Mouse (Mus musculus) frontal cortex, adult 2 months (tissue): ENCODE data around the gene Ppp2r5e. TPM values are rescaled to one million over a fixed set of nuclear protein-coding genes. Genes with fewer than 3 reads are reported as not detected.
"Not testable (repeated sequence)": the region's sequence is repeated elsewhere in the genome, so short reads cannot be mapped to it uniquely, and the experiment has no call there.

ENCODE experiments used
- DNase-seq, 2 experiments: peaks; one replicate each; pipeline ENCODE4 v3.0.0; 2022; ENCODE audit warnings: low spot score in 1 of 2; ENCODE audit errors: extremely low spot score in 1 of 2
- polyA plus RNA-seq: library from polyadenylated mRNA; depleted of rRNA; stranded (reverse); fragments of >200 nt; gene quantifications from 2 replicates; pipeline ENCODE4 v1.2.3, GENCODE M21; 2012; rRNA removed

Gene Ppp2r5e
- polyA plus RNA-seq, 1 experiment, result 40.9 TPM

DNA sequence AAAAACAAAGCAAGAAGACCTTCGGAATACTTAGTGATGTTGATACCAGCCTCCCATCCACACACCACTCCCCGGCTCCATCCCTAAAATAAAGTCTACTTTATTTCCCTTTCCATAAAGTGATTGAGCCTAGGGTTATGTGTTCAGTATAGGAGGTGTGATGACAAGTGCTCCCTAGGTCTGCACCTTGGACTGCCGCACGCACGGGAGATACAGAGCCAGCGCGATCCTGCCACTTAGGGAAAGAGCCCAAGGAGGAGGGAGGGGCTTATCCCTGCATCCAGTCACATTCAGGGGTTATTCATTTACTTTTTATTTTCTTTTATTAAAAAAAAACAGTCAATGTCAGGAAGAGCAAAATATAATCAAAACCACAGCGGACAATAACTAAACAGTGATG is 145.5 kb downstream of the Ppp2r5e start:
- DNase-seq, result no peak

DNA sequence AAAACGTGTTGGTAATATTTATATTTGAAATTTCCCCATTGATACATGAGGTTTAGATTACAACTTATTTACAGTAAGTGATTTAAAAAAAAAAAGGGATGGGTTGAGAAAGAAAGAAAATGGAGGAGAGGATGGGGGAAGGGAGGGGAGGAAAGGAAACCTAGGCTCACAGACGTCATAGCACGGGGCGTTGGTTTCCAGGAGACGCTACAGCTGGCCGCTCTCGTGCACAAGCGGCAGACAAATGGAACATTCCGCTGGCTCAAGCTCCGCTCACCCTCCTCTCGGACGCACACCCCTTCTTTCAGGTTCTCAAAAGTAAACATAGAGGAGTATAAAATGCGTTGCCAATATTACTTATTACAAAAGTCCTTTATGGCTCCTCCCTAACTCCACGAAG is 146.0 kb downstream of the Ppp2r5e start:
- no peak for DNase-seq

DNA sequence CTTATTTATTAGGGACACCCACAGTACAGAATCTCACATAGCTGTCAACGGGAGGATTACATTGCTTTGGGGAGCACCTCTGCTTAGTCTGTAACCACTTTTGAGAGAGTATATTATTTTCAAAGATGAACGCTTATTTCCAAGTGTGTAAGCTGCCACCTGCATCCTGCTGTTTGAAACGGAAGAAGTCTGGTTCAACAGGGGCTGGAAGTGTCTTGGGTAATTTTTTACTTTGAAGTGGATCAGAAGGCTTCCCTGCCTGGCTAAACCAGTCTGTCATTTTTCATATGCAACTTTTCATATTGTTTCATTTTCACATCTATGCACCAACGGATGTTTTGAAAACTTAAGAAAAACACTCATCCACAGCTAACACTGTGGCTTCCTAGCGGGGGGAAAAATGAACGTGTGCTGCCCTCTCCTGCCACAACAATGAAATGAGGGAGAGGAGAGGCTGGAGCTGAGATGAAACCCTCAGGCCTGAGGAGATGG is 146.5 kb downstream of the Ppp2r5e start:
- DNase-seq, result no peak

DNA sequence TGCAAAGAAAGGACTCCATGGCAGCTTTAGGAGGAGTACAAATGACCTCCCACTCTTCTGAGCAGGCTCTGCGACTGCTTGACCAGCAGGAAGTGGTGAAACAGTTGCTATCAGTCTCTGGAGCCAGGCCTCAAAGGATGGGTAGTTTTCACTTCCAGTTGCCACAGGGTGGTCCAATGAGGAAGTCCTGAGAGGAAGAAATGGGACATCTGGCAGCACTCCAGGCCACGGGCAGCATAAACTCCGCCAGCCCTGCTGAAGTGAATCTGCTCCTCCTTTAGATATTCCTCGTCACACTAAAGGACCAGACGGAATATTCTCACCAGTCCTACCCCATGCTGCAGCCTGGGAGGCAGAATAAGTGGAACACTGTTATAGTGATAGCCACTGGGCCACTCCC is 147.1 kb downstream of the Ppp2r5e start:
- no peak for DNase-seq

DNA sequence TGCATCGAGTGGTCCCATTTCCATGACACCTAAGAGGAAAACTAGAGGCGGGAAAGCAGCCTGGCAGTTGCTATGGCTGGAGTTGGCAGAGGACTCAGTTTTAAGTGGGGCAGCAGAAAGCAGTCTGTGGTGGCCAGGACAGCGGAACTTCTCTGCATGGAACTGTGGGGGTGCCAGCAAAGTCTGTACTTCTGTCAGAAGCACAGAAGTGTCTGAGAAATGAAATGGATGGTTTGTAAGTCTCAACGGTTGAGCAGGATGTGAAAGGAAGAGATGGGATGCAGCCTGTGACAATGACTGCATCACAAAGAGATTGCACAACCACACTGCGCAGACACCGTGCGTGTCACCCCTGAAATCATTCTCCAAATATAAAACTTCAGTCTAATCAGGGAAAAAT is 149.8 kb downstream of the Ppp2r5e start:
- no peak for DNase-seq

DNA sequence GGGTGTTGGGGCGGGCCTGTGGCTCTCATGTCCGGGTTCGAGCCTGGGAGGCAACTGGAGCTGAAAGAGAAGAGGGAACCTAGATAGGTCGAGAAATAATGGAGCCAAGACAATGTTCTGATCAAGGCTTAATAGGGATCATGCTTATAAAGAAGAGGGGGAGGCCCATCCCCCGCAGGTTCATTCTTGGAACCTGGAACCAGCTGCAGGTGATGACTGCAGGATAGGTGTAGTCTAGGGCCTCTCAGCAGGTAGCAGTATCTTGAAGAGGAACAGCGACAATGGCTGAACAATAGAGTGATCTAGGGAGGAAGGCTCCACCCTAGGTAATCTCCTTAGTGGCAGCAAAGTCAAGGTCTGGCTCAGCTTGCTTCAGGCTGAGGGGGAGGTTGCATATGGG is 163.6 kb downstream of the Ppp2r5e start:
- not testable (repeated sequence) for DNase-seq

DNA sequence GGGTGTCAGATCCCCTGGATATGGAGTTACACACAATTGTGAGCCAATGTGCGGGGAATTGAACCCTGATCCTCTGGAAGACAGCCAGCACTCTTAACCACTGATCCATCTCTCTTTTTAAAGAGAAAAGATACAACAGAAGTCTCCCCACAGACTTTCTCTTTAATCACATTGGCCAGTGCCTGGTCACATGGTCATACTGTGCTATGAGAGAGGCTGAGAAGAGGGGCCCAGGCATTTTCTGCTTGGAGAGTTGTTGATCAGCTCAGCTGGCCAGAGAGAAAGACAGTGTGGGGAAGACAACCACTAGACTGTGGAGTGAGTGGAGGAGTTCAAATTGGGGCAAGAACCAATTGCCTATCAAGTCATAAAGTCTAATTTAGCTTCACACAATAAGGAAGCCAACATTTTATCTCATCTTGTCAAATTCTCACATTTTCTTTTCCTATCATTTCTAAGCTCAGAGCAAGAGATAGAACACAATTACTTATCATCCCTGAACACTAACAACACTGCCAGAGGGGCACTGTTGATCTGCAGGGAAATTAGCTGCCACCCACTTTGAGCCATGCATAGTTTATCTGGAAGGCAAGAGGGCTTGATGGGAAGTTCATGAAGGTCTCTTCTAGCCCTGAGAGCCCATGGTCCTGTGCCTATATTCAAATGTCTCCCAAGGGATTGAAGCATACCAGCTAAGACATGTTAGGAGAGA is 166.2 kb downstream of the Ppp2r5e start:
- DNase-seq, result no peak

DNA sequence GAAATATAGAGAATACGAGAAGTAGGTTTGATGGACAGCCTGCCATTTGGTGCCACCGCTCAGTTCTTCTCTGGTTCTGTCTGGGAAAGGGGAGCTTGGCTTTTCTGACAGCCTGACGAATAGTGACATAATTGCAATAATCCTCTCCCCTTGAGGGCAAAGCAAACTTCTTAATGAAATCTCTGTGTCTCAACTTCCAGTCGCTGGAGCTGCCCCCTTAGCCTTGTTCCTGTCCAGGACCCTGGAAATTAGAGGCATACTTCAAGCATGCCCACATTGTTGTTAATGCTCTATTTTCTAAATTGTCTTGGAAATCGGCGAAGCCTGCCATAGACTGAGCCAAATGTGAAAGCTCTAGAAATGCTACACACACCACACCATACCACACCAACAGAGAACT is 167.3 kb downstream of the Ppp2r5e start:
- DNase-seq, result no peak

DNA sequence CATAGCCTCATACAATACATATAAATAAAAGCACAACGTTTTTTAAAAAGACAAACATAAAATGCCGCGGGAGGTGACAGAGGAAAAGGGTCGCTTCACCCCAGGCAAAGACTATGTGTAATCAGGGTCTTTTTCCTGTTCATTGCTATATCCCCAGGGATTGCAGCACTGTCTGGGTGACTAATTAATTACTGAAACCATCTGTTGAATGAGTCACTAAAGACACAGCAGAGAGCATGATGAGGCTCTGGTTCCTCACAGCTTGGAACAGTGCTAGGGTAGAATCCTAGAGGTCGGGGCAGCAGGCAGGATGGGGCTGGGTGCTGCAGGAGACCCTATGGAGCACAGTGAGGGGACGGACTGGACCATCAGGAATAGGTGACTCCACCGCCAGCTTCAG is 170.2 kb downstream of the Ppp2r5e start:
- no peak for DNase-seq

DNA sequence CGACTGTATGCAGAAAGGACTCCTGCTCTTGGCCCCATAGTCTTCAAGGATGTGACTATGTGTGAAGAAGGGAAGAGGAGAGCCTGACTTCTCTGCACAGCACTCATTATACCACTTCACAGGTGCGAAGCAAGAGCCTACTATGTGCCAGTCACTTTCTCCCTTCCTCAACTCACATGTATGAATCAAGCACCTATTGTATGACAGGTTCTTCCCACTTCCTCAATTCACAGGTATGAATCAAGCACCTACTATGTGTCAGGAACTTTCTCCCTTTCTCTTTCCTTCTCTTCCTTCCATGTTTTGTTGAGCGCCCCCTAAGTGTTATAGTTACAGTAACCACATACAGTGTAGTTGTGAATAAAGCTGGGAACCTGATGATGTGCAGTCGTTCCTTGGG is 171.2 kb downstream of the Ppp2r5e start:
- DNase-seq, result no peak

DNA sequence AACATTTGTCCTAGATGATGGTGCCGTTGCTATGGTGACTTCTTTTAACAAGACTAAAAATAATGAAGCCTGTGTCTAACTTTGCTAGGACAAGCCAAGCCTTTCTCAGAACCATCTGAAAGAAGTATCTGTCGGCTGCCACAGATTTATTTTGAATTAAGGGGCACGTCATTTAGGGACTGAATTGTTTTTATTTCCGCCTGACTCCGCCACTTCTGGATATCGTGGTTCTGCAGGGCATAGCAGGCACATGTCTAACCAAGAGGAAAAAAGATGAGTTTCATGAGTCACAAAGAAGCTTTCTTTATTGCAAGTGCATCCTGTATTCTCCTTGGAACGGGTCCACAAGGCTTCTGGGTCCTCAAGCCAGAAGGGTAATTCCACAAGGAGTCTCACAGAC is 171.7 kb downstream of the Ppp2r5e start:
- DNase-seq, result peak in 1 of 2 experiments; percentile 50

DNA sequence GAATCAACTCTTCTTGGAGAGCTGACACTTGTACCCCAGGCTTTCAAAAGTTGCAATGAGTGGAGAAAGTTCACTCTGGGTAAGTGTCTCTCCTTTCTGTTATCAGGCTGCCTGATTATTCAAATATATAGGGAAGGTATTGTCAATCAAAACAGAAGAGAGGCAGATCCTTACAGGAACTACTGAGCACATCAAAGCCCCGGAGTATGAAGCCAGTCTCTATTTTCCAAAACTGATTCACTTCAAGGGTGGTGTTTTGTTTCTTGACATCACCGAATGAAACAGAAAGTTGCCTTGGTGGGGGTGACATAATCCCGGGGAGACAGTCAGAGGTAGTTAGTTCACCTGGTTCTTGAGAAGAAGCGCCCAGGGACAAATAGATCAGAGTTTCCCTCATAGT is 179.4 kb downstream of the Ppp2r5e start, which contains the start of gene Gphb5:
Gene Gphb5 (minus strand): TSS at position 101 of the 400 bp plus-strand sequence.
- DNase-seq, result no peak

DNA sequence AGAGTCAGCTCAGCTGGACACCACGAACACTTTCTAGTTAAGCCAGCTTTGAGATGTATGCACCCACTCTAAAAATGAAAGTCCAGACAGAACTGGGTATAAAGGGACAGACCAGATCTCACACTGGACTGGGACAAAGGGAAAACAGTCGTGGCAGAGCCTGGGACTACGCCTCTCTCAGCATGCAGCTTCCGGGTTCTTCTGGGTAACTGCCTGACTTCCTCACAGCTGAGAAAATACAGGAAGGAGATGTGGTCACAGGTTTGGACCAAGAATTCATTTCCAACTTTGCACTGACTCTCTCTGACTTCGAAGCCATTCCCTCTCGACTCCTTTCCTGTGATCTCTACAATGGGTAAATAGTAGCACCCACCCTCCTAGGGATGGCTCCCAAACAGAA is 181.1 kb downstream of the Ppp2r5e start:
- DNase-seq, result no peak

DNA sequence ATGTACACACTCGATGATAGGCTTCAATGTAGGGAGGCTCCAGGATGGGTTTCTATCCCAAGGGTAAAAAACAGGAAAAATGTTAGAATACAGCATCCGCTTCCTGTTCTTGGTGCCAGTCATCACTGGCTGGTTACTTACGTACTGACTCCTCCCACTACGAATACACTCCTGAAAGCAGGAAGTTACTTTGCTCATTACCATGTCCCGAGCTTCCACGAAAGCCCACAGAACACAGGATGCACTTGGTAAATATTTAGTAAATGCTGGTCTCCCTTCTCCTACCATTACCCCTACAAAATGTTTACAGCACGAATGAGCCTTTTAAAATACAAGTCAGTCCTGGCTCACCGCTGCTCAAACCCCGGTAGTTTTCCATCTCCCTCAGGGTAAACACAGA is 183.1 kb downstream of the Ppp2r5e start:
- DNase-seq, result no peak

Other genes with a start within 250 kb of the Ppp2r5e start
- gene Gphb5, start 179.5 kb downstream of the Ppp2r5e start, polyA plus RNA-seq, result not detected in 2 replicates
- 5.3 and 6.6 TPM in 2 replicates for gene Wdr89, start 73.3 kb upstream of the Ppp2r5e start, polyA plus RNA-seq
- gene Sgpp1, start 139.5 kb upstream of the Ppp2r5e start, polyA plus RNA-seq, result 26.4 and 29.3 TPM in 2 replicates
- gene Syne2, start 221.9 kb upstream of the Ppp2r5e start, polyA plus RNA-seq, result 25.8 and 28.0 TPM in 2 replicates